Mouse (Mus musculus): ENCODE results near the gene Rhd. TPM values are rescaled to one million over a fixed set of nuclear protein-coding genes. Genes with fewer than 3 reads are reported as not detected.

Rhd gene
- polyA plus RNA-seq, 1 experiment, result 84.0 TPM

GRCm38 (mm10) chr4:134850551-134850950 is 13.8 kb upstream of the Rhd start:
- 91% methylated on average over 4 of the region's 4 CpGs for WGBS
- Histone ChIP-seq H3K4me3 (ENCODE audit: extremely low read depth, insufficient read depth, insufficient read length) (no peak overlapping the region), H3K36me3 (ENCODE audit: control insufficient read depth, insufficient read depth, low read length) (no peaks in the 10 kb centered on the region), H3K27me3 (ENCODE audit: control insufficient read depth, insufficient read depth, low read length) (no peaks in the 10 kb centered on the region), H3K4me1 (ENCODE audit: control insufficient read depth, insufficient read depth, insufficient read length) (peaks cover 8% of the 10 kb centered on the region; the same call in 1 of the 2 replicates), H3K27ac (ENCODE audit: insufficient read depth, low read length) (no peak overlapping the region)
- no peak for DNase-seq (ENCODE audit: low read depth in 1 of 2, low spot score in 2 of 2)
- TF ChIP-seq CTCF (IDR thresholded peaks at IDR 0.05; ENCODE audit: extremely low read depth, insufficient read depth, insufficient read length, insufficient replicate concordance) (no peak), POLR2A (IDR thresholded peaks at IDR 0.05; ENCODE audit: low read depth, low read length) (no peak)

- no peak for DNase-seq (ENCODE audit: low read depth in 1 of 2, low spot score in 2 of 2)
- peaks cover 8% of the 10 kb centered on the region; the same call in 1 of the 2 replicates for H3K4me1 ChIP-seq (ENCODE audit: control insufficient read depth, insufficient read depth, insufficient read length)
- H3K4me3 ChIP-seq (ENCODE audit: extremely low read depth, insufficient read depth, insufficient read length), result no peak overlapping the region
- no peaks in the 10 kb centered on the region for H3K36me3 ChIP-seq (ENCODE audit: control insufficient read depth, insufficient read depth, low read length)
- WGBS, result 49% methylated on average over 2 of the region's 2 CpGs
- H3K27me3 ChIP-seq (ENCODE audit: control insufficient read depth, insufficient read depth, low read length), result no peaks in the 10 kb centered on the region
- no peak for TF ChIP-seq POLR2A (IDR thresholded peaks at IDR 0.05; ENCODE audit: low read depth, low read length)
- no peak for TF ChIP-seq CTCF (IDR thresholded peaks at IDR 0.05; ENCODE audit: extremely low read depth, insufficient read depth, insufficient read length, insufficient replicate concordance)
- H3K27ac ChIP-seq (ENCODE audit: insufficient read depth, low read length), result no peak overlapping the region
Observed at GRCm38 (mm10) chr4:134851236-134851635, 13.1 kb upstream of the Rhd start.

GRCm38 (mm10) chr4:134851876-134852275 is 12.5 kb upstream of the Rhd start:
- DNase-seq (ENCODE audit: low read depth in 1 of 2, low spot score in 2 of 2), result no peak
- peak overlapping the region; percentile 90 for H3K4me3 ChIP-seq (ENCODE audit: extremely low read depth, insufficient read depth, insufficient read length)
- H3K36me3 ChIP-seq (ENCODE audit: control insufficient read depth, insufficient read depth, low read length), result no peaks in the 10 kb centered on the region
- WGBS, result 18% methylated on average over 14 of the region's 14 CpGs
- H3K4me1 ChIP-seq (ENCODE audit: control insufficient read depth, insufficient read depth, insufficient read length), result peaks cover 8% of the 10 kb centered on the region; the same call in 1 of the 2 replicates
- no peak overlapping the region for H3K27ac ChIP-seq (ENCODE audit: insufficient read depth, low read length)
- TF ChIP-seq POLR2A (IDR thresholded peaks at IDR 0.05; ENCODE audit: low read depth, low read length) (no peak), CTCF (IDR thresholded peaks at IDR 0.05; ENCODE audit: extremely low read depth, insufficient read depth, insufficient read length, insufficient replicate concordance) (no peak)
- H3K27me3 ChIP-seq (ENCODE audit: control insufficient read depth, insufficient read depth, low read length), result no peaks in the 10 kb centered on the region

GRCm38 (mm10) chr4:134852438-134853255 is 11.7 kb upstream of the Rhd start:
- H3K4me1 ChIP-seq (ENCODE audit: control insufficient read depth, insufficient read depth, insufficient read length), result peaks cover 8% of the 10 kb centered on the region; the same call in 1 of the 2 replicates
- H3K27ac ChIP-seq (ENCODE audit: insufficient read depth, low read length), result peak overlapping the region; percentile 82
- DNase-seq (ENCODE audit: low read depth in 1 of 2, low spot score in 2 of 2), result peak; percentile 18 to 27
- H3K4me3 ChIP-seq (ENCODE audit: extremely low read depth, insufficient read depth, insufficient read length), result peak overlapping the region; percentile 90
- no peaks in the 10 kb centered on the region for H3K27me3 ChIP-seq (ENCODE audit: control insufficient read depth, insufficient read depth, low read length)
- TF ChIP-seq CTCF (IDR thresholded peaks at IDR 0.05; ENCODE audit: extremely low read depth, insufficient read depth, insufficient read length, insufficient replicate concordance) (no peak), POLR2A (IDR thresholded peaks at IDR 0.05; ENCODE audit: low read depth, low read length) (no peak)
- H3K36me3 ChIP-seq (ENCODE audit: control insufficient read depth, insufficient read depth, low read length), result no peaks in the 10 kb centered on the region
- WGBS, result under 1% methylated on average over 102 of the region's 106 CpGs

- TF ChIP-seq CTCF (IDR thresholded peaks at IDR 0.05; ENCODE audit: extremely low read depth, insufficient read depth, insufficient read length, insufficient replicate concordance), result no peak
Observed at GRCm38 (mm10) chr4:134853259-134853636, 11.1 kb upstream of the Rhd start, which contains the start of gene Maco1. Gene Maco1, minus strand, starts transcription at chr4:134853345.

GRCm38 (mm10) chr4:134853637-134854485 is 10.5 kb upstream of the Rhd start:
- peak overlapping the region; percentile 90 for H3K27ac ChIP-seq (ENCODE audit: insufficient read depth, low read length)
- DNase-seq (ENCODE audit: low read depth in 1 of 2, low spot score in 2 of 2), result peak; percentile 84 to 90
- H3K36me3 ChIP-seq (ENCODE audit: control insufficient read depth, insufficient read depth, low read length), result no peaks in the 10 kb centered on the region
- TF ChIP-seq POLR2A (IDR thresholded peaks at IDR 0.05; ENCODE audit: low read depth, low read length) (no peak), CTCF (IDR thresholded peaks at IDR 0.05; ENCODE audit: extremely low read depth, insufficient read depth, insufficient read length, insufficient replicate concordance) (no peak)
- peak overlapping the region; percentile 92 for H3K4me3 ChIP-seq (ENCODE audit: extremely low read depth, insufficient read depth, insufficient read length)
- H3K27me3 ChIP-seq (ENCODE audit: control insufficient read depth, insufficient read depth, low read length), result no peaks in the 10 kb centered on the region
- under 1% methylated on average over 91 of the region's 91 CpGs for WGBS
- peaks cover 8% of the 10 kb centered on the region; the same call in 1 of the 2 replicates for H3K4me1 ChIP-seq (ENCODE audit: control insufficient read depth, insufficient read depth, insufficient read length)

More at GRCm38 (mm10) chr4:134853259-134853636, 11.1 kb upstream of the Rhd start, which contains the start of gene Maco1:
- peaks cover 8% of the 10 kb centered on the region; the same call in 1 of the 2 replicates for H3K4me1 ChIP-seq (ENCODE audit: control insufficient read depth, insufficient read depth, insufficient read length)
- peak within 1 kb of the TSS; percentile 92 for H3K4me3 ChIP-seq (ENCODE audit: extremely low read depth, insufficient read depth, insufficient read length)
- under 1% methylated on average over 38 of the region's 38 CpGs for WGBS
- H3K27ac ChIP-seq (ENCODE audit: insufficient read depth, low read length), result peak within 1 kb of the TSS; percentile 90
- no peaks in the 10 kb centered on the region for H3K36me3 ChIP-seq (ENCODE audit: control insufficient read depth, insufficient read depth, low read length)
- H3K27me3 ChIP-seq (ENCODE audit: control insufficient read depth, insufficient read depth, low read length), result no peaks in the 10 kb centered on the region
- peak; percentile 97 to 99 for DNase-seq (ENCODE audit: low read depth in 1 of 2, low spot score in 2 of 2)

Measured in spleen, adult 2 months (tissue).